Mouse (Mus musculus) midbrain, embryonic 14.5 days (tissue): ENCODE measurements around the gene Mettl24. TPM values are rescaled to one million over a fixed set of nuclear protein-coding genes. Genes with fewer than 3 reads are reported as not detected.
"Not testable (repeated sequence)": the region's sequence is repeated elsewhere in the genome, so short reads cannot be mapped to it uniquely, and the experiment has no call there.

ENCODE experiments used
- ATAC-seq: fragments of 200-750 bp; cut with Nextera tagmentation; 2 replicates; pipeline ENCODE4 v1.8.0; 2017; ENCODE audit warnings: moderate number of reproducible peaks, moderate library complexity; ENCODE audit not compliant: low FRiP score, low TSS enrichment
- DNase-seq: peaks from one replicate; pipeline ENCODE4 v3.0.0-alpha.2; 2015
- H3K27ac ChIP-seq: fragments of 300-500 bp; sonication (generic); replicated peaks from 2 replicates; pipeline ENCODE4 v1.5.1; 2014; ENCODE audit warnings: mild to moderate bottlenecking, low read depth, low read length, moderate library complexity
- H3K27me3 ChIP-seq: fragments of 300-500 bp; sonication (generic); 2 replicates; pipeline ENCODE4 v1.6.1; 2014; ENCODE audit warnings: low read length, control low read depth, mixed read lengths; ENCODE audit not compliant: control insufficient read depth, insufficient read depth
- H3K36me3 ChIP-seq: fragments of 300-500 bp; sonication (generic); 2 replicates; pipeline ENCODE4 v1.6.1; 2014; ENCODE audit warnings: low read length, control low read depth; ENCODE audit not compliant: control insufficient read depth, insufficient read depth
- H3K4me1 ChIP-seq: fragments of 300-500 bp; sonication (generic); 2 replicates; pipeline ENCODE4 v1.6.1; 2014; ENCODE audit warnings: mild to moderate bottlenecking, antibody characterized with exemption, low read length, control low read depth; ENCODE audit not compliant: control insufficient read depth, insufficient read depth
- H3K4me2 ChIP-seq: fragments of 300-500 bp; sonication (generic); 2 replicates; pipeline ENCODE4 v1.6.1; 2014; ENCODE audit warnings: mild to moderate bottlenecking, low read length, moderate library complexity
- H3K4me3 ChIP-seq: fragments of 300-500 bp; sonication (generic); replicated peaks from 2 replicates; pipeline ENCODE4 v1.5.1; 2014; ENCODE audit warnings: low read depth, low read length
- H3K9ac ChIP-seq: fragments of 300-500 bp; sonication (generic); replicated peaks from 2 replicates; pipeline ENCODE4 v1.6.1; 2014; ENCODE audit warnings: mild to moderate bottlenecking, low read length, moderate library complexity
- H3K9me3 ChIP-seq: fragments of 300-500 bp; sonication (generic); 2 replicates; pipeline ENCODE4 v1.6.1; 2016; ENCODE audit warnings: low read length, control low read depth, mixed read lengths; ENCODE audit not compliant: control insufficient read depth
- WGBS: fragments of 180-500 bp; shearing (Covaris S2); extraction: QIAGEN DNeasy Blood & Tissue Kit; methylation state at CpG from one replicate; pipeline ENCODE4 v1.1.7; 2014; 5-methylcytosine and 5-hydroxymethylcytosine counted together
- polyA plus RNA-seq: library from polyadenylated mRNA; unstranded; fragments of >200 nt; fragmentation: Nextera tagmentation; extraction: Ambion mirVana; gene quantifications from 2 replicates; pipeline ENCODE4 v1.2.1, GENCODE M21; 2014

Gene Mettl24
- polyA plus RNA-seq, 1 experiment from 2014 or later: 0.41 TPM

- H3K4me2 ChIP-seq, H3K9me3 ChIP-seq, ATAC-seq, H3K27me3 ChIP-seq, H3K4me1 ChIP-seq, H3K36me3 ChIP-seq, H3K27ac ChIP-seq, DNase-seq, H3K9ac ChIP-seq, H3K4me3 ChIP-seq: not testable (repeated sequence)
- 97% methylated on average over 20 of the region's 23 CpGs for WGBS
Measured at GRCm38 (mm10) chr10:40759391-40760194, 76.5 kb downstream of the Mettl24 start.

GRCm38 (mm10) chr10:40760195-40761009 lies 77.3 kb downstream of the Mettl24 start:
- H3K9ac ChIP-seq: no peak overlapping the region
- WGBS: 90% methylated on average over 9 of the region's 9 CpGs

GRCm38 (mm10) chr10:40761010-40761752 lies 78.1 kb downstream of the Mettl24 start:
- no peak for ATAC-seq
- Histone ChIP-seq H3K9me3 (no peaks in the 10 kb centered on the region), H3K4me1 (no peaks in the 10 kb centered on the region), H3K36me3 (no peaks in the 10 kb centered on the region), H3K4me3 (no peak overlapping the region), H3K27ac (no peak overlapping the region), H3K4me2 (no peak overlapping the region), H3K27me3 (no peaks in the 10 kb centered on the region), H3K9ac (no peak overlapping the region)
- 65% methylated on average over 9 of the region's 9 CpGs for WGBS
- DNase-seq: no peak

More at GRCm38 (mm10) chr10:40760195-40761009, 77.3 kb downstream of the Mettl24 start:
- no peak overlapping the region for H3K27ac ChIP-seq
- H3K4me1 ChIP-seq: no peaks in the 10 kb centered on the region
- no peak overlapping the region for H3K4me3 ChIP-seq
- DNase-seq (no peak), ATAC-seq (no peak)
- no peaks in the 10 kb centered on the region for H3K36me3 ChIP-seq
- no peak overlapping the region for H3K4me2 ChIP-seq
- H3K9me3 ChIP-seq: no peaks in the 10 kb centered on the region
- H3K27me3 ChIP-seq: no peaks in the 10 kb centered on the region

GRCm38 (mm10) chr10:40762624-40763023 lies 79.5 kb downstream of the Mettl24 start:
- no peak overlapping the region for H3K9ac ChIP-seq
- 56% methylated on average over 6 of the region's 6 CpGs for WGBS
- ATAC-seq (no peak), DNase-seq (peak; percentile 58)
- H3K36me3 ChIP-seq: no peaks in the 10 kb centered on the region
- H3K27ac ChIP-seq: no peak overlapping the region
- no peak overlapping the region for H3K4me3 ChIP-seq
- no peaks in the 10 kb centered on the region for H3K9me3 ChIP-seq
- H3K4me2 ChIP-seq: no peak overlapping the region
- H3K4me1 ChIP-seq: no peaks in the 10 kb centered on the region
- H3K27me3 ChIP-seq: no peaks in the 10 kb centered on the region

GRCm38 (mm10) chr10:40763084-40763720 lies 80.1 kb downstream of the Mettl24 start:
- no peak overlapping the region for H3K4me3 ChIP-seq
- no peaks in the 10 kb centered on the region for H3K9me3 ChIP-seq
- 76% methylated on average over 5 of the region's 5 CpGs for WGBS
- no peak overlapping the region for H3K9ac ChIP-seq
- no peaks in the 10 kb centered on the region for H3K36me3 ChIP-seq
- H3K27me3 ChIP-seq: no peaks in the 10 kb centered on the region
- no peak overlapping the region for H3K27ac ChIP-seq
- ATAC-seq (no peak), DNase-seq (no peak)
- H3K4me2 ChIP-seq: no peak overlapping the region
- H3K4me1 ChIP-seq: no peaks in the 10 kb centered on the region

- H3K36me3 ChIP-seq: no peaks in the 10 kb centered on the region
- peaks cover 21% of the 10 kb centered on the region for H3K4me1 ChIP-seq
- no peaks in the 10 kb centered on the region for H3K27me3 ChIP-seq
- WGBS: 24% methylated on average over 4 of the region's 4 CpGs
- no peak overlapping the region for H3K4me2 ChIP-seq
- H3K4me3 ChIP-seq: no peak overlapping the region
- DNase-seq: peak; percentile 47
- H3K27ac ChIP-seq: peak overlapping the region; percentile 57
- no peak overlapping the region for H3K9ac ChIP-seq
- no peaks in the 10 kb centered on the region for H3K9me3 ChIP-seq
- ATAC-seq: peak; percentile 58
Measured at GRCm38 (mm10) chr10:40772266-40772665, 89.2 kb downstream of the Mettl24 start.

GRCm38 (mm10) chr10:40775151-40775550 lies 92.1 kb downstream of the Mettl24 start:
- Histone ChIP-seq H3K4me3 (no peak overlapping the region), H3K9me3 (no peaks in the 10 kb centered on the region), H3K36me3 (no peaks in the 10 kb centered on the region), H3K27me3 (no peaks in the 10 kb centered on the region), H3K27ac (peak overlapping the region; percentile 22), H3K4me2 (peak overlapping the region; percentile 11; the same call in 1 of the 2 replicates), H3K4me1 (peaks cover 21% of the 10 kb centered on the region), H3K9ac (no peak overlapping the region)
- 18% methylated on average over 11 of the region's 11 CpGs for WGBS
- ATAC-seq: peak; percentile 75; the same call in 1 of the 2 replicates
- peak; percentile 69 for DNase-seq

- no peak overlapping the region for H3K4me2 ChIP-seq
- H3K4me3 ChIP-seq: no peak overlapping the region
- no peak overlapping the region for H3K9ac ChIP-seq
- no peaks in the 10 kb centered on the region for H3K27me3 ChIP-seq
- H3K36me3 ChIP-seq: no peaks in the 10 kb centered on the region
- peaks cover 21% of the 10 kb centered on the region for H3K4me1 ChIP-seq
- H3K27ac ChIP-seq: peak overlapping the region; percentile 22
- 41% methylated on average over 4 of the region's 4 CpGs for WGBS
- DNase-seq: no peak
- H3K9me3 ChIP-seq: no peaks in the 10 kb centered on the region
- ATAC-seq: peak; percentile 39; the same call in 1 of the 2 replicates
Measured at GRCm38 (mm10) chr10:40775655-40776054, 92.6 kb downstream of the Mettl24 start.
